Mouse (Mus musculus): ENCODE measurements around the gene Stk4. TPM values are rescaled to one million over a fixed set of nuclear protein-coding genes. Genes with fewer than 3 reads are reported as not detected.

The Stk4 gene
- polyA plus RNA-seq (2014; fragmentation: Illumina TruSeq; extraction: RNeasy Lipid Tissue Mini Kit (QIAGEN cat#74804); ENCODE audit: low read depth, low replicate concordance): 81.9 TPM

DNA sequence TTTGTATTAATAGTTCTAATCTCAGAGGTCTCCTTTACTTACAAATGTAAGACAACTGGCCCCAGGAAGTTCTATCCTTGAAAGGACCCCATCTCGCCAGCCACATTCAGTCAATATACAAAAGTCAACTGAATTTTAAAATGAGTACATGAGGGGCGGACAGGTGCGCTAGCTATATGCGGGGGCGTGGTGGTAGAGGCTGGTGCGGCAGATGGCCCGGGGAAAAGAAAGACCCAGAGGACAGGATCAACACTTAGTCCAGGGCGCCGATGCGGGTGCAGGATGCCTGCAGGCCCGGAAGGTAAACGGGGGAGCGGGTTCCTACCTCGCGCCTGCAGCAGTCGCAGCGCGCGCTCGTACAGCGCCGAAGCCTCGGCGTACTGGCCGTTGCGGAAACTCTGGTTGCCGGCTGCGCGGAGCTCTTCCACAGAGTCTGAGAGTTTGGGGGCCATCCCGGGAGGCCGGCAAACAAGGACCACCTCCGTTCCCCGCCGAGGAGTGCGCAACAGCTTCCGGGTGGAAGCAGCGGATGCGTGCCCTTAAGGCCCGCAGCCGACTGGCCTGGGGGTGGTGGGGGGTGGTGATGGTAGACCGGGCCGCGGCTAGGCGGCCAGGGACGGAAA, at the start of gene Stk4:
TSS of gene Stk4 (plus strand) at position 181 of the 623 bp plus-strand sequence.

DNA sequence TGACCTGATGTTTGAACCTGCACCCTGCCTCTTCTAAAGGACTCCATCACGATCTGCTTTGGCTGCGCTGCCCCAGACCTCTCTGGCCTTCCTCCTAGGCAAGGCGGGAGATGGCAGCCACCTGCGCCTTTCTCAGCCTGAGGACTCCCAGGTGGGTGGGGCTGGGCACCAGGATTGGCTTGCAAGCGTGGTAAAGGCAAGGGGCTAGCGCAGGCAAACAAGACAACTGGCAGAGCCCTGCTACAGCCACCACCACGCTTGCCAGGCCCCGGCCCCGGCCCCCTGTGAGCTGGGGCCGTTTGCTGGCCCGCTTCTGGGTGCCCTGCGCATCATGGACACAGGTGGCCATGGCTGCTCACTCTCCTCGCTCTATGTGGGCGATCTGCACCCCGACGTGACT, 45.0 kb upstream of the Stk4 start, which contains the start of gene Pabpc1l:
TSS of gene Pabpc1l (plus strand) at position 301 of the 400 bp plus-strand sequence.

DNA sequence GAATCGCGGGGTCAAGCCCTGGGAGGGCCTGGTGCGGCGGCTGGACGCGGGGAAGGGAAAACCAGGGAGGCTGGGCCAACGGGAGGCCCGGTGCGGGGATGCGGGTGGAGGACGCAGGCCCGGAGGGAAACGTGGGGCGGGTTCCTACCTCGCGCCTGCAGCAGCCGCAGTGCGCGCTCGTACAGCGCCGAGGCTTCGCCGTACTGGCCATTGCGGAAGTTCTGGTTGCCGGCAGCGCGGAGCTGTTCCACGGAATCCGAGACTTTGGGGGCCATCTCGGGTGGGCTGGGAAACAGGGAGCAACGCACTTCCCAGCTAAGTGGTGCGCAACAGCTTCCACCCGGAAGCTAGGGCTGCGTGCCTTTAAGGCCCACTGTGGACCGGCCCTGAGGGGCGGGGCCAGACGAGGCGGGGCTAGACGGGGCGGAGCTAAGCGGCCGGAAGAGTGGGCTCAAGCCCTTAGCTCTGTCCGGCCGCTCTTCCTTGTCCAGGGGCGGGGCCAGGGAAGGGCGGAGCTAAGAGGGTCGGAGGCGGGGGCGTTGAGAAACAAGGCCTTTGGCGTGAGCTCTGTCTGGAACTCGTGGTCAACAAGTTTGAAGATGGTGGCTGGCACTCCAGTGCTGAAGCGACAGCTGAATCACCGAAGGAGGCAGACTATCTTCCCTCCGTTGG, 779 bp downstream of the Stk4 start, which contains the start of gene Tomm34:
TSS of gene Tomm34 (minus strand) at position 405 of the 672 bp plus-strand sequence.

GRCm38 (mm10) chr2:164170902-164171301, 100.8 kb downstream of the Stk4 start, which contains the start of gene Kcns1:
Gene Kcns1, minus strand, starts transcription at chr2:164171113.

GRCm38 (mm10) chr2:164182692-164183255, 112.7 kb downstream of the Stk4 start, which contains the start of gene Wfdc5:
Gene Wfdc5, minus strand, starts transcription at chr2:164182742.

DNA sequence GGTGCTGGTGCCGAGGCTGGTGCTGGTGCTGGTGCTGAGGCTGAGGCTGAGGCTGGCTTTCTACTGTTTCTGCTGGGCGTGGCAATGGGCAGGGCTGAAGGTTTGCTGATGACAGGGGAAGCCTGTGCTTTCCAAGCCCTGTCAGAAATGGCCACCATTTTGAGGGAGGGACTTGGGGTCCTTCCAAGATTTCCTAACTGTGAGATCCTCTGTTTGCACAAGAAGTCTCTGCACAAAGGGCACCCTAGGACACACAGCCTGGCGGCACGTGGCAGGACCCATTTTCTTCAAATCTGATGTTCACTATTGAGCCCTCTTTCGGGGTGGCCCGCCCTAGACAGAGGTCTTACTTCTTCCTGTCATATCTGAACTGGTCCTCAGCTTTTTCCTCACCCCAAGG, 120.5 kb downstream of the Stk4 start, which contains the start of gene Wfdc12:
TSS of gene Wfdc12 (minus strand) at position 33 of the 400 bp plus-strand sequence.

GRCm38 (mm10) chr2:164199626-164200327, 129.7 kb downstream of the Stk4 start, which contains the start of gene Wfdc15a:
Gene Wfdc15a, minus strand, starts transcription at chr2:164200130.

Other genes with a start within 250 kb of the Stk4 start
- gene Ccn5, start 249.5 kb upstream of the Stk4 start, polyA plus RNA-seq (2014; fragmentation: Illumina TruSeq; extraction: RNeasy Lipid Tissue Mini Kit (QIAGEN cat#74804); ENCODE audit: low read depth, low replicate concordance): not detected
- not detected for gene Kcnk15, start 216.7 kb upstream of the Stk4 start, polyA plus RNA-seq (2014; fragmentation: Illumina TruSeq; extraction: RNeasy Lipid Tissue Mini Kit (QIAGEN cat#74804); ENCODE audit: low read depth, low replicate concordance)
- 16.7 TPM for gene Rims4, start 151.6 kb upstream of the Stk4 start, polyA plus RNA-seq (2014; fragmentation: Illumina TruSeq; extraction: RNeasy Lipid Tissue Mini Kit (QIAGEN cat#74804); ENCODE audit: low read depth, low replicate concordance)
- 394 TPM for gene Ywhab, start 75.4 kb upstream of the Stk4 start, polyA plus RNA-seq (2014; fragmentation: Illumina TruSeq; extraction: RNeasy Lipid Tissue Mini Kit (QIAGEN cat#74804); ENCODE audit: low read depth, low replicate concordance)
- 1.6 TPM for gene Pabpc1l, start 44.9 kb upstream of the Stk4 start, polyA plus RNA-seq (2014; fragmentation: Illumina TruSeq; extraction: RNeasy Lipid Tissue Mini Kit (QIAGEN cat#74804); ENCODE audit: low read depth, low replicate concordance)
- 15.3 TPM for gene Tomm34, start 847 bp downstream of the Stk4 start, polyA plus RNA-seq (2014; fragmentation: Illumina TruSeq; extraction: RNeasy Lipid Tissue Mini Kit (QIAGEN cat#74804); ENCODE audit: low read depth, low replicate concordance)
- not detected for gene Kcns1, start 100.8 kb downstream of the Stk4 start, polyA plus RNA-seq (2014; fragmentation: Illumina TruSeq; extraction: RNeasy Lipid Tissue Mini Kit (QIAGEN cat#74804); ENCODE audit: low read depth, low replicate concordance)
- not detected for gene Wfdc5, start 112.4 kb downstream of the Stk4 start, polyA plus RNA-seq (2014; fragmentation: Illumina TruSeq; extraction: RNeasy Lipid Tissue Mini Kit (QIAGEN cat#74804); ENCODE audit: low read depth, low replicate concordance)
- gene Wfdc12, start 120.3 kb downstream of the Stk4 start, polyA plus RNA-seq (2014; fragmentation: Illumina TruSeq; extraction: RNeasy Lipid Tissue Mini Kit (QIAGEN cat#74804); ENCODE audit: low read depth, low replicate concordance): not detected
- gene Wfdc15a, start 129.8 kb downstream of the Stk4 start, polyA plus RNA-seq (2014; fragmentation: Illumina TruSeq; extraction: RNeasy Lipid Tissue Mini Kit (QIAGEN cat#74804); ENCODE audit: low read depth, low replicate concordance): not detected
- not detected for gene Wfdc15b, start 151.3 kb downstream of the Stk4 start, polyA plus RNA-seq (2014; fragmentation: Illumina TruSeq; extraction: RNeasy Lipid Tissue Mini Kit (QIAGEN cat#74804); ENCODE audit: low read depth, low replicate concordance)
- gene Svs2, start 168.1 kb downstream of the Stk4 start, polyA plus RNA-seq (2014; fragmentation: Illumina TruSeq; extraction: RNeasy Lipid Tissue Mini Kit (QIAGEN cat#74804); ENCODE audit: low read depth, low replicate concordance): not detected
- not detected for gene Svs3b, start 186.3 kb downstream of the Stk4 start, polyA plus RNA-seq (2014; fragmentation: Illumina TruSeq; extraction: RNeasy Lipid Tissue Mini Kit (QIAGEN cat#74804); ENCODE audit: low read depth, low replicate concordance)
- gene Svs4, start 208.1 kb downstream of the Stk4 start, polyA plus RNA-seq (2014; fragmentation: Illumina TruSeq; extraction: RNeasy Lipid Tissue Mini Kit (QIAGEN cat#74804); ENCODE audit: low read depth, low replicate concordance): not detected
- gene Svs3a, start 218.9 kb downstream of the Stk4 start, polyA plus RNA-seq (2014; fragmentation: Illumina TruSeq; extraction: RNeasy Lipid Tissue Mini Kit (QIAGEN cat#74804); ENCODE audit: low read depth, low replicate concordance): not detected
- gene Svs6, start 246.4 kb downstream of the Stk4 start, polyA plus RNA-seq (2014; fragmentation: Illumina TruSeq; extraction: RNeasy Lipid Tissue Mini Kit (QIAGEN cat#74804); ENCODE audit: low read depth, low replicate concordance): not detected